Mouse (Mus musculus): Measurements from ENCODE around the gene Tbc1d1.

The Tbc1d1 gene

GRCm38 (mm10) chr5:64383215-64383614 is 227.1 kb downstream of the Tbc1d1 start:
- DNase-seq (ENCODE audit: low spot score): no peak

GRCm38 (mm10) chr5:64384546-64384945 is 228.4 kb downstream of the Tbc1d1 start:
- no peak for DNase-seq (ENCODE audit: low spot score)

GRCm38 (mm10) chr5:64386996-64387395 is 230.9 kb downstream of the Tbc1d1 start:
- no peak for DNase-seq (ENCODE audit: low spot score)

- DNase-seq (ENCODE audit: low spot score): no peak
Observed at GRCm38 (mm10) chr5:64389202-64389929, 233.3 kb downstream of the Tbc1d1 start.

DNA sequence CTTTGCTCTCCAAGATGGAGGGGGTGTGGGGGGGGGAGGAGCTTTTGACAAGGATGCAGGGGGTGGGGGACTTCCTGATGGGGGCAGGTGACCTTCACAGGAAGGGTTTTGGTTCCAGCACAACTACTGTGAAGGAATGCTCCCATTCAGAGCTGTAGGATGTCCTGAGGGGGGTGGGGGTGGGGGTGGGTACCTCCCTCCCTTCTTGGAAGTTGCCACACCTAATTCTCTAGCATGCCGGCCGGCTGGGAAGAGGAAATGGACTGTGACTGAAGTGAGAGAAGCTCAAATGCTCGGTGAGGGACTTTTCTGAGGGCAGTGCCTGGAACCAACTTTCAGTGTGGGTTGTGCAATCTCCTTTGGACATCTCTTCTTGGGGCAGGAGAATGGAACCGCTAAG is 235.2 kb downstream of the Tbc1d1 start:
- no peak for DNase-seq (ENCODE audit: low spot score)

- DNase-seq (ENCODE audit: low spot score): no peak
Observed at GRCm38 (mm10) chr5:64392426-64393020, 236.4 kb downstream of the Tbc1d1 start.

DNA sequence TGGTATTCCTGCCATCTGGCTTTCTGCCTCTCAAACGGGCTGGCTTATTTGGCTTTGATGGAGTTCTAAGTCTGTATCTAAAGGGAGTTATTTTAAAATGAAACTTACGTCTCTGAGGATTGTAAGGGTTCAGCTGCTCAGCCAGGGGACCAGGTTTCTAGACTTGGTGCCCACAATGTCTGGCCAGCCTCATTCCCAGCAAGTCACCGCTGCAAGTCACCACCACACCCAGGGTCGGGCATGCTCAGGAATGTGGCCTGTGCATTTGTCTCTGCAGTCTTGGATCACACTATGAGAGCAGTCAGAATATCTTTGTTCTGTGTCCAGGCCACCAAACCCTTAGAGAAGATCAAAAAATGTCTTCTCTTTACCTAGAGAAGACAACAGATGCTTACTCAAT is 237.4 kb downstream of the Tbc1d1 start:
- no peak for DNase-seq (ENCODE audit: low spot score)

- no peak for DNase-seq (ENCODE audit: low spot score)
Observed at GRCm38 (mm10) chr5:64398155-64398554, 242.1 kb downstream of the Tbc1d1 start.

DNA sequence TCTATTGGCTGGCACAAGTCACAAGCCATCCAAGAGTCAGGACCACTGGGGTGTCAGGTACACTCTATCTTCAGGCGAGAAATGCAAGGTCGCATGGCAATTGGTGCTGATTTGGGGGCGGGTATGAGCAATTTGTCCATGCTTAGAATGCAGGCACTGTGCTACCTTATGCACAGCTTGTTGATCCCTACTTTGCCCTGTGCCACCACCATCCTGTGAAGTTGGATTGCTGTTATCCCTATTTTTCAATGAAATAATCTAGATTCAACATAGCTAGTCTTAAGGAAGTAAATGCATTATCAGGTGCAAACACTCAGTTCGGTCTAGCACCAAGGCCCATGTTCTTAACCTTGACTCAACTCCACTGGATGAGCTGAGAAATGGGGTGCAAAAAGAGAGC is 244.6 kb downstream of the Tbc1d1 start:
- no peak for DNase-seq (ENCODE audit: low spot score)
